In genomic region chr3:123142298-123142697, GRCm38 (mm10) we compare ENCODE assay signal across 28 mouse cellular contexts.
DNase-seq lines count a peak whose midpoint lies in the region; ATAC-seq and TF ChIP-seq lines count a peak whose summit lies in the region.
"Had no signal": no experiment of that assay in that cellular context is flagged by ENCODE, and none has a peak within 500 bp of the region (broad histone marks: within the 10 kb centered on the region; RNA-seq: fewer than 3 reads in every experiment).

No protein-coding gene starts in this region.

- no peaks in the 10 kb centered on the region for H3K9me3 ChIP-seq in heart, embryonic 10.5 days
- no peaks in the 10 kb centered on the region for H3K9me3 ChIP-seq in heart, embryonic 11.5 days (replicated peaks; ENCODE audit: control insufficient read depth, low read length)
- H3K9me3 ChIP-seq in heart, postnatal 0 days (replicated peaks; ENCODE audit: control insufficient read depth, low read length) = no peaks in the 10 kb centered on the region
- H3K9me3 ChIP-seq: embryonic facial prominence, embryonic 12.5 days; embryonic facial prominence, embryonic 15.5 days; G1E; hindbrain, embryonic 10.5 days; hindbrain, embryonic 13.5 days; intestine, embryonic 15.5 days; kidney, embryonic 15.5 days had no signal

- no peak overlapping the region for H3K4me3 ChIP-seq in gastrocnemius, adult 2 months
- H3K4me3 ChIP-seq in heart, embryonic 10.5 days = no peak overlapping the region
- no peak overlapping the region for H3K4me3 ChIP-seq in heart, embryonic 11.5 days (ENCODE audit: low read depth, low read length)
- no peak overlapping the region for H3K4me3 ChIP-seq in heart, postnatal 0 days (ENCODE audit: low read depth, low read length)
- H3K4me3 ChIP-seq: embryonic facial prominence, embryonic 12.5 days; embryonic facial prominence, embryonic 15.5 days; hindbrain, embryonic 10.5 days; hindbrain, embryonic 13.5 days; intestine, embryonic 15.5 days; kidney, embryonic 15.5 days had no signal

- peaks cover 4% of the 10 kb centered on the region; the same call in 1 of the 2 replicates for H3K36me3 ChIP-seq in heart, embryonic 10.5 days
- H3K36me3 ChIP-seq in heart, embryonic 11.5 days (ENCODE audit: control insufficient read depth, insufficient read depth, low read length) = no peaks in the 10 kb centered on the region
- H3K36me3 ChIP-seq in heart, postnatal 0 days (replicated peaks; ENCODE audit: control insufficient read depth, insufficient read depth, low read length) = no peaks in the 10 kb centered on the region
- H3K36me3 ChIP-seq: embryonic facial prominence, embryonic 12.5 days; embryonic facial prominence, embryonic 15.5 days; G1E; hindbrain, embryonic 10.5 days; hindbrain, embryonic 13.5 days; intestine, embryonic 15.5 days; kidney, embryonic 15.5 days had no signal

- DNase-seq in gastrocnemius, adult 2 months = peak; percentile 60
- DNase-seq in gastrocnemius, postnatal 36 days = no peak
- DNase-seq in heart, embryonic 10.5 days (ENCODE audit: low spot score) = no peak
- DNase-seq in heart, postnatal 0 days (ENCODE audit: low spot score) = no peak
- DNase-seq in heart, postnatal 25 days (ENCODE audit: low spot score) = no peak
- DNase-seq: adrenal gland, adult 2 months; adrenal gland, postnatal 14 days; B cell, adult 2 months; cerebellum, adult 11 months; cerebellum, adult 2 months; cerebellum, adult 9-11 months; cerebellum, postnatal 25 days; forebrain, postnatal 0 days; gastrocnemius, postnatal 14 days; kidney, adult 11 months; kidney, adult 8-10 months had no signal

- TF ChIP-seq CTCF in gastrocnemius, adult 2 months (IDR thresholded peaks at IDR 0.05) = no peak
- no peak for TF ChIP-seq CTCF in heart, postnatal 0 days (IDR thresholded peaks at IDR 0.05; ENCODE audit: low read depth)

- peak overlapping the region; percentile 93 for H3K27ac ChIP-seq in gastrocnemius, adult 2 months
- H3K27ac ChIP-seq in heart, embryonic 10.5 days = peak overlapping the region; percentile 16; the same call in 1 of the 2 replicates
- H3K27ac ChIP-seq in heart, embryonic 11.5 days (ENCODE audit: low read depth, low read length) = no peak overlapping the region
- H3K27ac ChIP-seq in heart, postnatal 0 days (ENCODE audit: low read depth) = peak overlapping the region; percentile 44
- H3K27ac ChIP-seq: embryonic facial prominence, embryonic 12.5 days; embryonic facial prominence, embryonic 15.5 days; hindbrain, embryonic 10.5 days; hindbrain, embryonic 13.5 days; intestine, embryonic 15.5 days; kidney, embryonic 15.5 days had no signal

- intact Hi-C loops in gastrocnemius, adult 2 months (cut with DNase I) = no loop called here
- intact Hi-C loops in gastrocnemius, postnatal 36 days (cut with DNase I) = no loop called here
- intact Hi-C loops in heart, postnatal 25 days (cut with DNase I) = no loop called here

- ATAC-seq in heart, embryonic 11.5 days (replicated peaks; ENCODE audit: insufficient number of reproducible peaks, low FRiP score, low TSS enrichment) = no peak
- no peak for ATAC-seq in heart, postnatal 0 days (ENCODE audit: insufficient read depth, low read depth)
- ATAC-seq: forebrain, embryonic 14.5 days; forebrain, postnatal 0 days; hindbrain, embryonic 16.5 days; intestine, embryonic 15.5 days; Patski had no signal

- no peak overlapping the region for H3K9ac ChIP-seq in heart, embryonic 11.5 days (ENCODE audit: low read depth, low read length)
- peak overlapping the region; percentile 15; the same call in 1 of the 2 replicates for H3K9ac ChIP-seq in heart, postnatal 0 days (replicated peaks; ENCODE audit: low read depth, low read length)
- H3K9ac ChIP-seq: embryonic facial prominence, embryonic 12.5 days; embryonic facial prominence, embryonic 15.5 days; forebrain, postnatal 0 days; hindbrain, embryonic 13.5 days; intestine, embryonic 15.5 days; kidney, embryonic 15.5 days had no signal

- peaks cover 38% of the 10 kb centered on the region for H3K4me1 ChIP-seq in heart, embryonic 10.5 days
- peaks cover 19% of the 10 kb centered on the region for H3K4me1 ChIP-seq in heart, embryonic 11.5 days (ENCODE audit: control insufficient read depth, insufficient read depth, low read length)
- H3K4me1 ChIP-seq in heart, postnatal 0 days (ENCODE audit: control insufficient read depth, insufficient read depth) = peaks cover 41% of the 10 kb centered on the region
- H3K4me1 ChIP-seq: hindbrain, embryonic 10.5 days; hindbrain, embryonic 13.5 days had no signal

- TF ChIP-seq EP300 in heart, postnatal 0 days (IDR thresholded peaks at IDR 0.05; ENCODE audit: low read depth) = no peak

- 87% methylated on average over 3 of the region's 3 CpGs for WGBS in heart, embryonic 10.5 days
- WGBS in heart, embryonic 11.5 days (ENCODE audit: insufficient replicate concordance) = 76% methylated on average over 3 of the region's 3 CpGs
- 82% methylated on average over 3 of the region's 3 CpGs for WGBS in heart, postnatal 0 days

- H3K27me3 ChIP-seq in heart, embryonic 10.5 days (ENCODE audit: insufficient read depth, poor library complexity, severe bottlenecking) = no peaks in the 10 kb centered on the region
- H3K27me3 ChIP-seq in heart, embryonic 11.5 days (ENCODE audit: control insufficient read depth, insufficient read depth, low read length) = no peaks in the 10 kb centered on the region
- H3K27me3 ChIP-seq in heart, postnatal 0 days (ENCODE audit: control insufficient read depth, insufficient read depth, low read length) = no peaks in the 10 kb centered on the region
- H3K27me3 ChIP-seq: CH12.LX; embryonic facial prominence, embryonic 12.5 days; embryonic facial prominence, embryonic 15.5 days; hindbrain, embryonic 13.5 days; intestine, embryonic 15.5 days; kidney, embryonic 15.5 days; Patski had no signal

- H3K4me2 ChIP-seq in heart, embryonic 11.5 days = no peak overlapping the region
- no peak overlapping the region for H3K4me2 ChIP-seq in heart, postnatal 0 days (ENCODE audit: low read depth, low read length)
- H3K4me2 ChIP-seq: embryonic facial prominence, embryonic 12.5 days; embryonic facial prominence, embryonic 15.5 days; hindbrain, embryonic 13.5 days; intestine, embryonic 15.5 days; kidney, embryonic 15.5 days had no signal
